Mouse (Mus musculus) spleen, adult 2 months (tissue): ENCODE results near the gene 5730409E04Rik. TPM values are rescaled to one million over a fixed set of nuclear protein-coding genes. Genes with fewer than 3 reads are reported as not detected.

Source experiments
- DNase-seq, 2 experiments: peaks; one replicate each; pipeline versions ENCODE4 v3.0.0 to v3.0.0-alpha.2; 2012 to 2021; ENCODE audit warnings: low spot score in 2 of 2, low read depth in 1 of 2
- H3K27ac ChIP-seq: fragments of 200-500 bp; 2 replicates; pipeline ENCODE4 v1.5.1; 2012; ENCODE audit warnings: low read length, inconsistent platforms; ENCODE audit not compliant: insufficient read depth
- H3K27me3 ChIP-seq: fragments of 200-500 bp; 2 replicates; pipeline ENCODE4 v1.6.1; 2012; ENCODE audit warnings: mild to moderate bottlenecking, moderate library complexity, low read length, inconsistent platforms; ENCODE audit not compliant: control insufficient read depth, insufficient read depth
- H3K36me3 ChIP-seq: fragments of 200-500 bp; 2 replicates; pipeline ENCODE4 v1.6.1; 2012; ENCODE audit warnings: mild to moderate bottlenecking, low read length, inconsistent platforms; ENCODE audit not compliant: control insufficient read depth, insufficient read depth
- H3K4me1 ChIP-seq: fragments of 200-500 bp; 2 replicates; pipeline ENCODE4 v1.6.1; 2011; ENCODE audit warnings: inconsistent platforms; ENCODE audit not compliant: control insufficient read depth, insufficient read depth, insufficient read length
- H3K4me3 ChIP-seq: fragments of 200-500 bp; 2 replicates; pipeline ENCODE4 v1.5.1; 2011; ENCODE audit warnings: mild to moderate bottlenecking, inconsistent platforms; ENCODE audit not compliant: insufficient read depth, insufficient read length; ENCODE audit errors: extremely low read depth
- CTCF ChIP-seq: fragments of 200-500 bp; IDR thresholded peaks from 2 replicates; pipeline ENCODE4 v1.5.1; 2011; ENCODE audit warnings: mild to moderate bottlenecking, inconsistent platforms; ENCODE audit not compliant: insufficient read depth, insufficient read length, insufficient replicate concordance; ENCODE audit errors: extremely low read depth
- POLR2A ChIP-seq: fragments of 200-500 bp; IDR thresholded peaks from 2 replicates; pipeline ENCODE4 v1.6.1; 2011; ENCODE audit warnings: low read depth, low read length, inconsistent platforms
- WGBS: fragments of 180-500 bp; shearing (Covaris S2); methylation state at CpG from one replicate; pipeline ENCODE4 v1.1.7; 2018; 5-methylcytosine and 5-hydroxymethylcytosine counted together
- polyA plus RNA-seq: library from polyadenylated mRNA; depleted of rRNA; stranded (reverse); fragments of >200 nt; gene quantifications from 2 replicates; pipeline ENCODE4 v1.2.3, GENCODE M21; 2012; rRNA removed

5730409E04Rik gene
- polyA plus RNA-seq, 1 experiment = 3.8 TPM

DNA sequence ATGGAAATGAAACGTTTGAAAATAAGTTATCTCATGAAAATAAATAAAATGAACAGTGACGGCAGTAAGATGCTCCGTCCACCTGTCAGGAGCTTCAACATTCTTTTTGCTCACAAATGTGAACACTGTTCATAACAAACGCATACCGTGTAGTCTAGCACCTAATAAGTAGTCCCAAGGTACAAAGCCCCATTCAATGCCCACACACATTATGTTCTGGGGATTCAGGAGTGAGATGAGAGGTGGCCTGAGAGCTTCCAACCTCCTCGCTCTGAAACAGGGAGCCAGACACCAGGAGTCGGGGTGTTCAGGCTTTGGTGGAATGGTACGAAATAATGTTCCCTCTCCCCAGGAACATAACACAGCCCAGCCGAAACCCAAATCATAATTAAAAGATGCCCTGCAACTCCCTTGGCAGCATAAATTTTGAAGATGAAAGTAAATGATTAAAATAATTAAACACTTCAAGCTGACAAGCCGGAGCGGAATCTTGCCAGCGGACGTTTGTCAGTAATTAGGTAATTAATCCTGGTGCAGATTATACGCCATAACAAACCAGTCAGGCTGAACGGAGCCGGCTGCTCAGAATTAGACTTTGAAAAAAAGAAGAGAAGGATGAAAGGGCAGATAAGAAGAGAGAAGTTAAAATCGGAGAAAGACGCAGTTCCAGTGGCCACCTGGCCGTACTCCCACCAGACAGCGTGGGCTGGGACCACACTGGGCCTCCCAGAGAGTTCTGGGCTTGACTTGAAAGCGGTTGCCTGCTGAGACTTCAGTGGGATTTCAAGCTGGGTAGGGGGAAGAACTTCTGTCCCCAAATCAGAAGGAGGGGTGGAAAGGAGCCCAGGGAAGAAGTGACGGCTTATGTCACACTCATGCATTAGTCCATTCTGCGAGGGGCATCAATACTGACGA lies 38.6 kb downstream of the 5730409E04Rik start:
- Histone ChIP-seq H3K36me3 (no peaks in the 10 kb centered on the region), H3K4me1 (no peaks in the 10 kb centered on the region), H3K27me3 (no peaks in the 10 kb centered on the region), H3K4me3 (no peak overlapping the region), H3K27ac (no peak overlapping the region)
- DNase-seq = no peak
- no peak for TF ChIP-seq CTCF
- no peak for TF ChIP-seq POLR2A
- 74% methylated on average over 24 of the region's 24 CpGs for WGBS

GRCm38 (mm10) chr4:126653148-126653547 lies 43.5 kb downstream of the 5730409E04Rik start:
- Histone ChIP-seq H3K4me3 (no peak overlapping the region), H3K4me1 (no peaks in the 10 kb centered on the region), H3K27me3 (no peaks in the 10 kb centered on the region), H3K27ac (no peak overlapping the region), H3K36me3 (no peaks in the 10 kb centered on the region)
- TF ChIP-seq POLR2A (no peak), CTCF (no peak)
- no peak for DNase-seq
- WGBS = 81% methylated on average over 5 of the region's 5 CpGs

DNA sequence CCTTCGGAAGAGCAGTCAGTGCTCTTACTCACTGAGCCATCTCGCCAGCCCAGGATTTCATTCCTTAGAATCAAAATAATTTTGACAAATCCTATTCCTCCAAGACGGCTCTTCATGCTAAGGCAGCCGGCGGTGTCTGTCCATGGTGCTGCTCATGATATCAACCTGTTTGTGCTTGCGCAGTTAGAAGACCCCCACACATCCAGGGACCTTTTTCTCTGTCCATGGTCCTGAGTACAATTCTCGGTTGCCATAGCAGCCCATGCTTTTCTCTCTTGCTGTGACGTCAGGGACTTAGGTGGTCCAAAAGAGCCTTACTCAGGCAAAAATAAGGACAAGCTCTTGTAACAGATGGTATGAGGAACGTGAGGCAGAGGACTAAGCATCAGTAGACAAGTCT lies 45.7 kb downstream of the 5730409E04Rik start:
- Histone ChIP-seq H3K27ac (no peak overlapping the region), H3K4me1 (no peaks in the 10 kb centered on the region), H3K36me3 (no peaks in the 10 kb centered on the region), H3K4me3 (no peak overlapping the region), H3K27me3 (no peaks in the 10 kb centered on the region)
- no peak for DNase-seq
- 15% methylated on average over 9 of the region's 9 CpGs for WGBS
- no peak for TF ChIP-seq CTCF
- TF ChIP-seq POLR2A = no peak

GRCm38 (mm10) chr4:126661249-126661648 lies 51.6 kb downstream of the 5730409E04Rik start:
- H3K4me3 ChIP-seq = no peak overlapping the region
- no peak for TF ChIP-seq CTCF
- TF ChIP-seq POLR2A = no peak
- H3K27ac ChIP-seq = no peak overlapping the region
- DNase-seq = no peak
- H3K4me1 ChIP-seq = no peaks in the 10 kb centered on the region
- WGBS = 74% methylated on average over 7 of the region's 7 CpGs
- no peaks in the 10 kb centered on the region for H3K36me3 ChIP-seq
- no peaks in the 10 kb centered on the region for H3K27me3 ChIP-seq

Other genes with a start within 250 kb of the 5730409E04Rik start
- gene Ago3, start 180.3 kb upstream of the 5730409E04Rik start, polyA plus RNA-seq = 12.6 and 14.8 TPM in 2 replicates
- gene Ago1, start 141.2 kb upstream of the 5730409E04Rik start, polyA plus RNA-seq = 19.8 and 20.1 TPM in 2 replicates
- gene Ago4, start 76.3 kb upstream of the 5730409E04Rik start, polyA plus RNA-seq = 1.0 TPM in 2 replicates
- gene Clspn, start 52.9 kb upstream of the 5730409E04Rik start, polyA plus RNA-seq = 0.88 and 1.1 TPM in 2 replicates
- 88.8 and 102 TPM in 2 replicates for gene Psmb2, start 67.8 kb downstream of the 5730409E04Rik start, polyA plus RNA-seq
- gene Tfap2e, start 126.4 kb downstream of the 5730409E04Rik start, polyA plus RNA-seq = 0.05 TPM in 1 of 2 replicates, not detected in the other
- 31.9 and 42.1 TPM in 2 replicates for gene Ncdn, start 143.6 kb downstream of the 5730409E04Rik start, polyA plus RNA-seq
- 24.8 and 27.0 TPM in 2 replicates for gene AU040320, start 143.7 kb downstream of the 5730409E04Rik start, polyA plus RNA-seq